Mouse (Mus musculus) ovary, adult 18-20 months (tissue): ENCODE measurements around the gene Cpa1.

Source experiments
- DNase-seq: peaks from one replicate; pipeline ENCODE4 v3.0.0; 2022; ENCODE audit warnings: low spot score, mixed read lengths

Cpa1 gene

GRCm38 (mm10) chr6:30620994-30621393, 18.0 kb upstream of the Cpa1 start:
- no peak for DNase-seq

DNA sequence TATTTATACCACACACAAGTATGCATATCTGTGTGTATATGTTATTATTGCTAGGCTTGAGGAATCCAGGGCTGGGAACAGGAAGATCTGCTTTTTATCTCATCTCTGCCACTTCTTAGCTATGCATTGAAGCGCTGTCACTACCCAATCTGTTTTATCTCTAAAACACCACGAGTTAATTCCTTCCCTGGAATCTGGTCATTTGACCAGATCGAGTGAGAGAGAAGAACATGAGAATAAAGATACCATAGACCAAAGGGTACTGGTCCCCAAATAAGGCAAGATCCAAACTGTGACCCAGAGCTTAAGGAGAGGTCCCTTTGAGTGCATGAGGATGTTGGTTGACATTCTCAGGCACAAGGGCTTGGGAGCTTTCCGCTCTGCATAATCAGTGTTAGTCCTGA, 17.0 kb upstream of the Cpa1 start:
- no peak for DNase-seq

GRCm38 (mm10) chr6:30624763-30625162, 14.3 kb upstream of the Cpa1 start:
- DNase-seq = no peak

GRCm38 (mm10) chr6:30628152-30628551, 10.9 kb upstream of the Cpa1 start:
- DNase-seq = no peak

DNA sequence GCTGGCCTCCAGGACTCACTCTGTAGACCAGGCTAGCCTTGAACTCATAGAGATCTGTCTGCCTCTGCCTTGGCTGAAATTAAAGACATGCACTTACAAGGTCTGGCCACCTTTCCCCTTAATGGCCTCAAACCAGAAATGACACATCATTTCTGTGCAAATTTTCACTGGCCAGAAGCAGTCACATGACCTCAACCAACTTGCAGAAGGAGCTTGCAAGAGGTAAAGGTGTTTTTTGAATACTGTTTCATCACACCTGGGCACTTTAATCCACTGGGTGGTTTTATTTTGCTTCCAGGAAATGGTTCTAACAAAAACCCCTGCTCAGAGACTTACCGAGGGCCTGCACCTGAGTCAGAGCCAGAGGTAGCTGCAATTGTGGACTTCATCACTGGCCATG, 9.0 kb upstream of the Cpa1 start:
- no peak for DNase-seq

GRCm38 (mm10) chr6:30635361-30635862, 3.6 kb upstream of the Cpa1 start:
- no peak for DNase-seq

DNA sequence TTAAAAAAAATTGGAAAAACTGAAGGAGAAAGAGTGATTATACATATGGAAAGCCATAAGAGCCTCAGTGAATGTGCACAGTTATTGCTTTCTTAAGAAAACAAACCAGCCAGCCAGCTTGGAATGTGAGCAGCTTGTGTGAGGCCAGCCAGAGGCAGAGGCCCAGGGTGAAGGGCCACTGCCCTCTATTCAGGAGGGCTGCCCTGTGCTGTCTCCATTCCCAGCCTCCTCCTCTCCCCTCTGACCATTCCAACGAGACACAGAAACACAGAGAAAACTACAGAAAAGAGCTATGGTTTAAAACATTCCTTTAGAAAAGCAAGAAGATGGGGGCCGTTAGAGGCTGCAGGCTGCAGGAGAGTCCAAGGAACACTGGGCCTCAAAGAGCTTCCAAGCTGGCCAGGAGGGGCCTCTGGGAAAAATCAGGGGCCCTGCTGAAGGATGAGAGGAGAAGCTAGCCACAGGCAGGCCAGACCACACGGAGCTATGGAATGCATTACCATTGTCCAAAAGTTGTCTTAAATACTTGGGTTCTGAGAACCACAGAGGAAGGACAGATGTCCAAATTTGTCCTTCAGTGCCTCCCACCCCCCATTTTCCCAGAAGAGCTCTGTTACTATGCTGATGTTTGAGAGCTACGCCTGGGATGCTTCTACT, 2.7 kb upstream of the Cpa1 start:
- no peak for DNase-seq

DNA sequence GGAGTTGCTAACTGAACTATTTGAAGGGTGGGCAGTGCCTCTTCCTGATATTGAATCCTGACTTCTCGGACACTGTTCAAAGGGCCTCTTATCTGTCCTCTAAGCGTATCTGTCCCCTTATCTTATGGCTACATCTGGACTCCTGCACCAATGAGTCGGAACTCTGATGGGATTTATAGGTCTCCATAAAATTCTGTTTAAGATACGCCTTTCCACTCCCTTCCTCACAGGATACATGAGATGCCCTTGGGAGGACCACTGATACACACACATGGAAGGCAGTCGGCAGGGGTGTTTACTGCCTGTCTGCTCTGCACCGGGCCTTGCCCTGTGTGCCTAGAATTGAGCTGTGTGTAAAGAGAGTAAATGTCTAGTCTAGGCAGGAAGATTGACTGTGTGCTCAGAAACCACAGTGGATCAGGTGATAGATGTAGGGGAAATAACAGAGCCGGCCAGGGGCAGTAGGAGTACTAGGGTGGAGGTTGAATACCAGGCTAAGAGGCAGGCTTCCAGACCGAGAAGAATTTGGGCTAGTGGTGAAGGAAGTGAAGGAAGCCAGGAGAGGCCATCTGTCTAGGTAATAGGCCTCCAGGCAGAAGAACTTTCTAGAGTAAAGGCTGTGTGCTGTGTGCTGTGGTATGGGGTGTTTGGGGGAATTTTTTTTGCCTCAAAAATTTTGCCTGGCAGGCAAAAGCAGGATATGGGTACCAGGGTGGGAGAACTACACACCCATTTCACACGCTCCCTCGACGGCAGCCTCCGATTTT, 4.9 kb downstream of the Cpa1 start:
- DNase-seq = no peak

DNA sequence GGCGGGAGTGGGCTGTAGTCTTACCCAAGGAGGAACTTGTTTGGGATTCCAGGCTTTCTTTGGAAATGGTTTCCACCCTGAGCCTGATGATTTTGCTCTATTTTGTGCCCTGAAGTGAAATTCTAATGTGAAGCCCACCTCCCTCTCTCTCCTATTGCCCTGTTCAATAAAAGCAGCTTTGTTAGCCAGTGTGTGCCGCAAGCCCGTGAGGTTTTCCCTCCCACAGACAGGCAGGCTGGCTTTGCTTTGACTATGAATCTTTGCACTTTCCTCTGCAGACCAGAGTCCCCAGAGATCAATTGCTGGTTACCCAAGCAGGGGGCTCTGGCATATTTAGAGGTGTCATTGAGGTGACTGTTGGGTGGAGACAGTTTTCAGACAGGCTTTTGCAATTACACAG, 5.4 kb downstream of the Cpa1 start:
- DNase-seq = no peak

GRCm38 (mm10) chr6:30645379-30645778, 6.4 kb downstream of the Cpa1 start:
- DNase-seq = no peak

- DNase-seq = no peak
Measured at GRCm38 (mm10) chr6:30649651-30650296, 10.8 kb downstream of the Cpa1 start.

GRCm38 (mm10) chr6:30652425-30653188, 13.6 kb downstream of the Cpa1 start:
- DNase-seq = no peak

- no peak for DNase-seq
Measured at GRCm38 (mm10) chr6:30653518-30653917, 14.5 kb downstream of the Cpa1 start.

- no peak for DNase-seq
Measured at GRCm38 (mm10) chr6:30654402-30654859, 15.4 kb downstream of the Cpa1 start.

- DNase-seq = no peak
Measured at GRCm38 (mm10) chr6:30654932-30655331, 15.9 kb downstream of the Cpa1 start.

DNA sequence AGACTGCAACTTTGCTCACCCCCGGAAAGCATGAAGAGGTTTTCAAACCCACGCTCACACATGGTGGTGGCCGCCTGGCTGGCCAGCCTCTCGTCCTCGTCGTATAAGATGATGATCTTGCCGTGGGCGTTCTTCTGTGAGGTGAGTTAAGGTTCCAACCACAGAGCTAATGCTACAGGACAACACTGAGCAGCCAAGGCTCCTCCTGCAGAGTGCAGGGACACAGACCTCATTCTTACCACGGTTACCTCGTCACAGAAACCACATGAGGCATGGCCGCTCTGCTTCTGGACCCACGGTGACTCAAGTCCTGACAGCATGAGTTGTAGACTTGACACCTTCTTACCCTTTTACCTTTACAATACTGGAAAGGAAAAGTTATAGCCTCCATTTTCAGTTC, 18.3 kb downstream of the Cpa1 start:
- no peak for DNase-seq

DNA sequence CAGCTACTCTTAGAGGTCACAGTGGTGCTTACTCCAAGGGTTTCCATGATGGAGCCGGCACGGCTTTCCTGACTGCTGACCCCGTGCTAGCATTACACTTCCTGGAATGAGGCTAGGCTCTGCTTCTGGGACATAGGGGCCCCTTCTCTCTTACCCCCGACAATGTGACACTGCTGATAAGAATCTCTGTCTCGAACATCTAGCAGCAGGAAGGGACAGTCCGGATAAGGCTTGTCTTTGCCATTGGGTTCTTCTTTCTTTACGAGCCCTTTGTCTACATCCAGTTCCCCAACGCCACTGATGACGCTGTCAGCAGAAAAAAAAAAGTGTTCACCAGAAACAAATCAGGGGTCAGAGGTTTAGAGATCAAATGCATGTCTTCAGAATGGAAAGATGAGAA, 19.6 kb downstream of the Cpa1 start:
- no peak for DNase-seq

DNA sequence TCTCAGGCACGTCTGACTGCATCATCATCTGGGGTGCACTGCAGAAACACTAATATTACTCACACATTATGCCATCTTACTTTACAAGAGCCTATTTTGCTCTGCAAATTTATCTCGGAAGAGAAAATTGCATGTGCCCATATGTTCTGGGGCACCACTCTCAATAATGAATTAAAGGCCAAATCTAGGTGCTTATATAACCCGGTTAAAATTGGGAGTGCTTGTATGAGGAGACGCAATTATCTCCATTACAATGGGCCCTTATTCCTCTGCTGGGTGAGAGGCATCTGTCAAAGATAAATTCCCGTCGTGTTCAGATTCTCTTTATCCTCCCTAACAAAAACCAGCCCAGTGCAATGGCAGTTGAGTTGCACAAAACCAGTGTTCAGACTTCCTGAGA, 25.8 kb downstream of the Cpa1 start:
- no peak for DNase-seq

DNA sequence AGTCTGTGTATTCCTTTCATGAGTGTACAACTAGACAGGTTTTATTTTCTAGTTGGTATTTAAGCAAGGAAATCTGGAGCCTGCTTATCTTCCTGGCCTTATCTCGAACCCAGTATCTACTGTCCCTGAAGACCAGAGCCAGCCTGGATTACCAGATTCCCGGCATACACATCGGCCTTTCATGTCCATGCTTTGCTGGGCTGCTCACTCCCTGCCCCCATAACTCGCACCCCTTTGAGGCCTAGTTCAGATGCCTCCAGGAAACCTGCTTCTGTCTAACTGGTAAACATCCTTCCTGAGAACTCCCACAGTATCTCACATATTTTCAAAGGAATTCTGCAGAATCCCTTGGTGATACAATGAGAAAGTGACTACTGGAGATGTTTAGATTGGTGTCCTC, 26.3 kb downstream of the Cpa1 start:
- peak; percentile 13 for DNase-seq

DNA sequence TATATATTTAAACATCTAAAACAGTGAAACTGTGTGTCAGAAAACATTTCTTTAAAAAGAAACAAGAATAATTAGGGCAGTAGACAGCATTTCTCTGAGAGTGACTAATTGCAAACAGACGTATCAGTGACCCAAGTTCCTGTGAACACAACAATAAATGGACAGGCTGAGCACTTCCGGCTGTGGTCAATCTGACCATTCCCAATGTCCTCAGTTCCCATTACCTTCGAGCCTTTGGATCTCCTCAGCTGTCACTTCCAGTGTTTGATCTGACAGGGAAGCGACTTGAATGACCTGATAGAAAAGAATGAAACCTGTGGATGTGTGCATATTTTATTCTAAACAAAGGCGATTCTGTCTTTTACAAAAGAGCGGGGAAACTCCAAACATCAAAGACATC, 27.0 kb downstream of the Cpa1 start:
- no peak for DNase-seq

DNA sequence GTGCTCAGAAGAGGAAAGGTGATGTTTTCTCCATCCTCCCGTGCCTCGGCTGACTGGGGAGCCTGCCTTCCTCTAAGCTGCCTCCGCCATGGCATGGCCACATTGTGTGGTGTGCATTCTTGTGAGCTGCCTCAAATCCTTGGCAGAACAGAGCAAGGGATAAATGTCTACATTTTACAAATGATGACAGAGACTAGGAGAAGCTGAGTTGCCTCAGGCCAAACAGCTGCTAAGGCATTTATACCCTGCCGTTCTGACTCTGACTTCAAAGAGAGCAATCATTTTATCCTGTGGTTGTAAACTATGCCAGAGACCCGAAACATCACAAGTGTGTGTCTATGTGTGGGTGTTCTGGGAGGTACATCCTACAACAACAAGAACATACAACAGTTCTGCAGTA, 28.6 kb downstream of the Cpa1 start:
- DNase-seq = no peak

DNA sequence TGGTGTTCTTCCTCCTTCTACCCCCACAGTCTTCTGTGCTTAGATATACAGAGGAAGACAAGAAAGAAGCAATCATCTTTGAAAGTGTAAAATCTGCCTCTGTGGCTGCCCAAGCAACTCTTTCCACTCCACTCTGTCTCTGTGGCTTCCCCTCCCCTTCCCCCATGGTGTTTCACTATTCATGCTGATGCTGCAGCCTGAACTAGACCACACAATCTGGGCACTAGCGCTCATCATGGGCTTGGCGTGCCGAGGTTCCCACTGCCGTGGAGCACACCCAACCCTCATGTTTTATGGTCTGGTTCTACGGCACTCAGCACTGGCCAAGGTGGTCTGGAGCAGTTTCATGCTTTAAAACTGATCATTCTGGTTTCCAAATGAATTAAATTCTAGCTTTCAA, 32.7 kb downstream of the Cpa1 start:
- no peak for DNase-seq
